Mouse (Mus musculus) cortical plate, adult 2 months (tissue): ENCODE measurements at regions not wholly inside any gene's neighbourhood (a gene's known extent, or its start where the extent isn't known, plus 50 kb on each side); places are given as distances from the start of the nearest gene placed in this dataset.

Experiments used
- H3K27ac ChIP-seq: fragments of 200-500 bp; 2 replicates; pipeline ENCODE4 v1.5.1; 2012; ENCODE audit warnings: low read length, control low read depth, inconsistent platforms; ENCODE audit not compliant: insufficient read depth
- H3K4me1 ChIP-seq: fragments of 200-500 bp; 2 replicates; pipeline ENCODE4 v1.6.1; 2011; ENCODE audit warnings: low read length; ENCODE audit not compliant: control insufficient read depth, insufficient read depth
- H3K4me3 ChIP-seq: fragments of 200-500 bp; 2 replicates; pipeline ENCODE4 v1.5.1; 2011; ENCODE audit warnings: mild to moderate bottlenecking, low read length, control low read depth; ENCODE audit not compliant: insufficient read depth
- CTCF ChIP-seq: fragments of 200-500 bp; IDR thresholded peaks from 2 replicates; pipeline ENCODE4 v1.5.1; 2011; ENCODE audit warnings: mild to moderate bottlenecking, control low read depth, low read length; ENCODE audit not compliant: insufficient read depth; ENCODE audit errors: extremely low read depth
- POLR2A ChIP-seq: fragments of 200-500 bp; IDR thresholded peaks from 2 replicates; pipeline ENCODE4 v1.6.1; 2011; ENCODE audit warnings: mild to moderate bottlenecking, low read length, control low read depth; ENCODE audit not compliant: insufficient read depth; ENCODE audit errors: extremely low read depth

- Histone ChIP-seq H3K4me3 (no peak overlapping the region), H3K4me1 (peaks cover 3% of the 10 kb centered on the region), H3K27ac (no peak overlapping the region)
- TF ChIP-seq POLR2A (no peak), CTCF (no peak)
Observed at GRCm38 (mm10) chr4:81744629-81745509, 302.3 kb upstream of the Mpdz start.

- no peak for TF ChIP-seq CTCF
- TF ChIP-seq POLR2A: no peak
Observed at GRCm38 (mm10) chr4:81743978-81744628, 301.5 kb upstream of the Mpdz start.

GRCm38 (mm10) chr4:81742536-81743459 lies 300.2 kb upstream of the Mpdz start:
- TF ChIP-seq CTCF (no peak), POLR2A (no peak)
- H3K4me1 ChIP-seq: peaks cover 3% of the 10 kb centered on the region
- H3K27ac ChIP-seq: no peak overlapping the region
- no peak overlapping the region for H3K4me3 ChIP-seq

More at GRCm38 (mm10) chr4:81743978-81744628, 301.5 kb upstream of the Mpdz start:
- Histone ChIP-seq H3K4me1 (peaks cover 3% of the 10 kb centered on the region), H3K27ac (0 out of 2 replicates have a peak overlapping the region, but pooled peaks have one; percentile 4), H3K4me3 (no peak overlapping the region)

GRCm38 (mm10) chr4:81734391-81734790 lies 291.8 kb upstream of the Mpdz start:
- Histone ChIP-seq H3K27ac (no peak overlapping the region), H3K4me1 (no peaks in the 10 kb centered on the region), H3K4me3 (no peak overlapping the region)
- TF ChIP-seq CTCF (no peak), POLR2A (no peak)

- H3K4me1 ChIP-seq: no peaks in the 10 kb centered on the region
- H3K27ac ChIP-seq: no peak overlapping the region
- no peak overlapping the region for H3K4me3 ChIP-seq
- TF ChIP-seq POLR2A: no peak
- TF ChIP-seq CTCF: no peak
Observed at GRCm38 (mm10) chr4:81730386-81730785, 287.8 kb upstream of the Mpdz start.

- Histone ChIP-seq H3K4me3 (no peak overlapping the region), H3K27ac (no peak overlapping the region), H3K4me1 (no peaks in the 10 kb centered on the region)
- TF ChIP-seq POLR2A: no peak
- no peak for TF ChIP-seq CTCF
Observed at GRCm38 (mm10) chr4:81728961-81729360, 286.3 kb upstream of the Mpdz start.

GRCm38 (mm10) chr4:81727735-81728581 lies 285.3 kb upstream of the Mpdz start:
- Histone ChIP-seq H3K4me3 (no peak overlapping the region), H3K27ac (no peak overlapping the region), H3K4me1 (no peaks in the 10 kb centered on the region)
- no peak for TF ChIP-seq POLR2A
- TF ChIP-seq CTCF: no peak
